Mouse (Mus musculus) heart, postnatal 14 days (tissue): ENCODE data around the gene Arhgef3. TPM values are rescaled to one million over a fixed set of nuclear protein-coding genes. Genes with fewer than 3 reads are reported as not detected.

Experiments used
- DNase-seq, 2 experiments: peaks; one replicate each; pipeline ENCODE4 v3.0.0; 2021 to 2022
- intact Hi-C: fragments of 180-260 bp; cut with DNase I; formaldehyde crosslinking; loops from one replicate; pipeline ENCODE4 v1.15.1; 2025
- total RNA-seq, 2 experiments: library from RNA; stranded (reverse); gene quantifications; 2 replicates each; pipeline ENCODE4 v1.2.3; 2021

Arhgef3 gene
- total RNA-seq, 2 experiments from 2014 or later = 30.6 to 32.1 TPM

GRCm38 (mm10) chr14:27351051-27351475, 236.4 kb downstream of the Arhgef3 start:
- DNase-seq = peak; percentile 48 to 52
- intact Hi-C loops = no loop called here

GRCm38 (mm10) chr14:27351476-27352079, 236.9 kb downstream of the Arhgef3 start:
- intact Hi-C loops = no loop called here
- DNase-seq = peak; percentile 29 to 40

GRCm38 (mm10) chr14:27352470-27352869, 237.8 kb downstream of the Arhgef3 start:
- intact Hi-C loops = no loop called here
- no peak for DNase-seq

- DNase-seq = no peak
- intact Hi-C loops = no loop called here
Measured at GRCm38 (mm10) chr14:27355151-27355550, 240.5 kb downstream of the Arhgef3 start.

- no peak for DNase-seq
- intact Hi-C loops = no loop called here
Measured at GRCm38 (mm10) chr14:27355937-27356336, 241.2 kb downstream of the Arhgef3 start.

GRCm38 (mm10) chr14:27357139-27357538, 242.4 kb downstream of the Arhgef3 start:
- no peak for DNase-seq
- intact Hi-C loops = no loop called here

- intact Hi-C loops = no loop called here
- DNase-seq = no peak
Measured at GRCm38 (mm10) chr14:27358202-27358601, 243.5 kb downstream of the Arhgef3 start.

GRCm38 (mm10) chr14:27360849-27361248, 246.2 kb downstream of the Arhgef3 start:
- intact Hi-C loops = no loop called here
- DNase-seq = no peak

GRCm38 (mm10) chr14:27361514-27361913, 246.8 kb downstream of the Arhgef3 start:
- DNase-seq = no peak
- intact Hi-C loops = no loop called here

- no peak for DNase-seq
- intact Hi-C loops = no loop called here
Measured at GRCm38 (mm10) chr14:27364668-27365257, 250.1 kb downstream of the Arhgef3 start.

GRCm38 (mm10) chr14:27367117-27367711, 252.5 kb downstream of the Arhgef3 start:
- no peak for DNase-seq
- intact Hi-C loops = no loop called here

GRCm38 (mm10) chr14:27368619-27369018, 253.9 kb downstream of the Arhgef3 start:
- intact Hi-C loops = no loop called here
- peak in 1 of 2 experiments; percentile 49 for DNase-seq

- no peak for DNase-seq
- intact Hi-C loops = no loop called here
Measured at GRCm38 (mm10) chr14:27369503-27369902, 254.8 kb downstream of the Arhgef3 start.

- no peak for DNase-seq
- intact Hi-C loops = no loop called here
Measured at GRCm38 (mm10) chr14:27371669-27372076, 257.0 kb downstream of the Arhgef3 start.

- DNase-seq = no peak
- intact Hi-C loops = no loop called here
Measured at GRCm38 (mm10) chr14:27373498-27373897, 258.8 kb downstream of the Arhgef3 start.

- DNase-seq = no peak
- intact Hi-C loops = no loop called here
Measured at GRCm38 (mm10) chr14:27376115-27376648, 261.5 kb downstream of the Arhgef3 start.

- intact Hi-C loops = no loop called here
- no peak for DNase-seq
Measured at GRCm38 (mm10) chr14:27378669-27379068, 264.0 kb downstream of the Arhgef3 start.

GRCm38 (mm10) chr14:27379404-27379803, 264.7 kb downstream of the Arhgef3 start:
- intact Hi-C loops = no loop called here
- peak in 1 of 2 experiments; percentile 17 for DNase-seq

GRCm38 (mm10) chr14:27381459-27381858, 266.8 kb downstream of the Arhgef3 start:
- no peak for DNase-seq
- intact Hi-C loops = no loop called here

GRCm38 (mm10) chr14:27383321-27383830, 268.7 kb downstream of the Arhgef3 start:
- intact Hi-C loops = no loop called here

GRCm38 (mm10) chr14:27384143-27384542, 269.4 kb downstream of the Arhgef3 start:
- intact Hi-C loops = no loop called here
- DNase-seq = no peak

More at GRCm38 (mm10) chr14:27383321-27383830, 268.7 kb downstream of the Arhgef3 start:
- no peak for DNase-seq
